Mouse (Mus musculus): ENCODE data around the gene Tssc4. TPM values are rescaled to one million over a fixed set of nuclear protein-coding genes. Genes with fewer than 3 reads are reported as not detected.

The Tssc4 gene
- polyA plus RNA-seq, 1 experiment from 2014 or later = 100 TPM

- no peak for ATAC-seq (ENCODE audit: low read depth)
- Histone ChIP-seq H3K9me3 (ENCODE audit: control insufficient read depth, low read length) (no peaks in the 10 kb centered on the region), H3K9ac (ENCODE audit: low read length) (no peak overlapping the region), H3K27ac (ENCODE audit: low read length) (no peak overlapping the region), H3K4me2 (ENCODE audit: low read depth, low read length) (no peak overlapping the region), H3K4me1 (replicated peaks; ENCODE audit: control insufficient read depth, insufficient read depth, low read length) (0 out of 2 replicates have a peak, but pooled peaks cover 5% of the 10 kb centered on the region), H3K4me3 (ENCODE audit: low read length) (no peak overlapping the region), H3K36me3 (ENCODE audit: control insufficient read depth, insufficient read depth, low read length) (no peaks in the 10 kb centered on the region), H3K27me3 (ENCODE audit: control insufficient read depth, insufficient read depth, low read depth, low read length) (no peaks in the 10 kb centered on the region)
- WGBS = 73% methylated on average over 4 of the region's 4 CpGs
These were observed 35.5 kb upstream of the Tssc4 start for GRCm38 (mm10) chr7:143033581-143033980.

GRCm38 (mm10) chr7:143034112-143034511, 34.9 kb upstream of the Tssc4 start:
- Histone ChIP-seq H3K4me3 (ENCODE audit: low read length) (no peak overlapping the region), H3K9me3 (ENCODE audit: control insufficient read depth, low read length) (no peaks in the 10 kb centered on the region), H3K4me2 (ENCODE audit: low read depth, low read length) (no peak overlapping the region), H3K9ac (ENCODE audit: low read length) (no peak overlapping the region), H3K27ac (ENCODE audit: low read length) (no peak overlapping the region), H3K36me3 (ENCODE audit: control insufficient read depth, insufficient read depth, low read length) (no peaks in the 10 kb centered on the region), H3K4me1 (replicated peaks; ENCODE audit: control insufficient read depth, insufficient read depth, low read length) (0 out of 2 replicates have a peak, but pooled peaks cover 5% of the 10 kb centered on the region), H3K27me3 (ENCODE audit: control insufficient read depth, insufficient read depth, low read depth, low read length) (no peaks in the 10 kb centered on the region)
- ATAC-seq (ENCODE audit: low read depth) = no peak
- 91% methylated on average over 2 of the region's 2 CpGs for WGBS

GRCm38 (mm10) chr7:143034519-143035450, 34.3 kb upstream of the Tssc4 start:
- Histone ChIP-seq H3K9ac (ENCODE audit: low read length) (no peak overlapping the region), H3K27me3 (ENCODE audit: control insufficient read depth, insufficient read depth, low read depth, low read length) (no peaks in the 10 kb centered on the region), H3K4me1 (replicated peaks; ENCODE audit: control insufficient read depth, insufficient read depth, low read length) (0 out of 2 replicates have a peak, but pooled peaks cover 5% of the 10 kb centered on the region), H3K4me2 (ENCODE audit: low read depth, low read length) (no peak overlapping the region), H3K27ac (ENCODE audit: low read length) (no peak overlapping the region), H3K36me3 (ENCODE audit: control insufficient read depth, insufficient read depth, low read length) (no peaks in the 10 kb centered on the region), H3K9me3 (ENCODE audit: control insufficient read depth, low read length) (no peaks in the 10 kb centered on the region), H3K4me3 (ENCODE audit: low read length) (no peak overlapping the region)
- WGBS = 84% methylated on average over 8 of the region's 8 CpGs
- no peak for ATAC-seq (ENCODE audit: low read depth)

- Histone ChIP-seq H3K4me2 (ENCODE audit: low read depth, low read length) (no peak overlapping the region), H3K4me3 (ENCODE audit: low read length) (no peak overlapping the region), H3K36me3 (ENCODE audit: control insufficient read depth, insufficient read depth, low read length) (no peaks in the 10 kb centered on the region), H3K9ac (ENCODE audit: low read length) (no peak overlapping the region), H3K4me1 (replicated peaks; ENCODE audit: control insufficient read depth, insufficient read depth, low read length) (peaks cover 11% of the 10 kb centered on the region), H3K27ac (ENCODE audit: low read length) (no peak overlapping the region), H3K9me3 (ENCODE audit: control insufficient read depth, low read length) (no peaks in the 10 kb centered on the region), H3K27me3 (ENCODE audit: control insufficient read depth, insufficient read depth, low read depth, low read length) (no peaks in the 10 kb centered on the region)
- WGBS = 77% methylated on average over 3 of the region's 3 CpGs
- no peak for ATAC-seq (ENCODE audit: low read depth)
These were observed 32.3 kb upstream of the Tssc4 start for GRCm38 (mm10) chr7:143036787-143037186.

- H3K9ac ChIP-seq (ENCODE audit: low read length) = no peak overlapping the region
- WGBS = 93% methylated on average over 4 of the region's 4 CpGs
- H3K27ac ChIP-seq (ENCODE audit: low read length) = no peak overlapping the region
- ATAC-seq (ENCODE audit: low read depth) = no peak
- H3K4me2 ChIP-seq (ENCODE audit: low read depth, low read length) = no peak overlapping the region
- no peaks in the 10 kb centered on the region for H3K36me3 ChIP-seq (ENCODE audit: control insufficient read depth, insufficient read depth, low read length)
- H3K9me3 ChIP-seq (ENCODE audit: control insufficient read depth, low read length) = no peaks in the 10 kb centered on the region
- H3K4me3 ChIP-seq (ENCODE audit: low read length) = no peak overlapping the region
- no peaks in the 10 kb centered on the region for H3K27me3 ChIP-seq (ENCODE audit: control insufficient read depth, insufficient read depth, low read depth, low read length)
- H3K4me1 ChIP-seq (replicated peaks; ENCODE audit: control insufficient read depth, insufficient read depth, low read length) = peaks cover 14% of the 10 kb centered on the region
These were observed 31.7 kb upstream of the Tssc4 start for GRCm38 (mm10) chr7:143037306-143037705.

- Histone ChIP-seq H3K9me3 (ENCODE audit: control insufficient read depth, low read length) (no peaks in the 10 kb centered on the region), H3K27ac (ENCODE audit: low read length) (no peak overlapping the region), H3K9ac (ENCODE audit: low read length) (no peak overlapping the region), H3K36me3 (ENCODE audit: control insufficient read depth, insufficient read depth, low read length) (no peaks in the 10 kb centered on the region), H3K4me1 (replicated peaks; ENCODE audit: control insufficient read depth, insufficient read depth, low read length) (peaks cover 18% of the 10 kb centered on the region), H3K4me3 (ENCODE audit: low read length) (no peak overlapping the region), H3K27me3 (ENCODE audit: control insufficient read depth, insufficient read depth, low read depth, low read length) (no peaks in the 10 kb centered on the region), H3K4me2 (ENCODE audit: low read depth, low read length) (no peak overlapping the region)
- WGBS = 86% methylated on average over 3 of the region's 3 CpGs
- ATAC-seq (ENCODE audit: low read depth) = no peak
These were observed 30.7 kb upstream of the Tssc4 start for GRCm38 (mm10) chr7:143038174-143038931.

GRCm38 (mm10) chr7:143040561-143040960, 28.5 kb upstream of the Tssc4 start:
- no peak overlapping the region for H3K4me3 ChIP-seq (ENCODE audit: low read length)
- ATAC-seq (ENCODE audit: low read depth) = no peak
- no peak overlapping the region for H3K4me2 ChIP-seq (ENCODE audit: low read depth, low read length)
- peaks cover 18% of the 10 kb centered on the region for H3K4me1 ChIP-seq (replicated peaks; ENCODE audit: control insufficient read depth, insufficient read depth, low read length)
- no peak overlapping the region for H3K27ac ChIP-seq (ENCODE audit: low read length)
- H3K27me3 ChIP-seq (ENCODE audit: control insufficient read depth, insufficient read depth, low read depth, low read length) = no peaks in the 10 kb centered on the region
- H3K9ac ChIP-seq (ENCODE audit: low read length) = no peak overlapping the region
- no peaks in the 10 kb centered on the region for H3K36me3 ChIP-seq (ENCODE audit: control insufficient read depth, insufficient read depth, low read length)
- H3K9me3 ChIP-seq (ENCODE audit: control insufficient read depth, low read length) = no peaks in the 10 kb centered on the region
- WGBS = 93% methylated on average over 3 of the region's 3 CpGs

- Histone ChIP-seq H3K27me3 (ENCODE audit: control insufficient read depth, insufficient read depth, low read depth, low read length) (no peaks in the 10 kb centered on the region), H3K9me3 (ENCODE audit: control insufficient read depth, low read length) (no peaks in the 10 kb centered on the region), H3K4me1 (replicated peaks; ENCODE audit: control insufficient read depth, insufficient read depth, low read length) (peaks cover 18% of the 10 kb centered on the region), H3K27ac (ENCODE audit: low read length) (peak overlapping the region; percentile 64), H3K4me3 (ENCODE audit: low read length) (no peak overlapping the region), H3K4me2 (ENCODE audit: low read depth, low read length) (no peak overlapping the region), H3K9ac (ENCODE audit: low read length) (no peak overlapping the region), H3K36me3 (ENCODE audit: control insufficient read depth, insufficient read depth, low read length) (no peaks in the 10 kb centered on the region)
- ATAC-seq (ENCODE audit: low read depth) = peak; percentile 16; the same call in 1 of the 2 replicates
- WGBS = 57% methylated on average over 3 of the region's 3 CpGs
These were observed 27.8 kb upstream of the Tssc4 start for GRCm38 (mm10) chr7:143041138-143041822.

- Histone ChIP-seq H3K9me3 (ENCODE audit: control insufficient read depth, low read length) (no peaks in the 10 kb centered on the region), H3K4me1 (replicated peaks; ENCODE audit: control insufficient read depth, insufficient read depth, low read length) (peaks cover 18% of the 10 kb centered on the region), H3K27me3 (ENCODE audit: control insufficient read depth, insufficient read depth, low read depth, low read length) (no peaks in the 10 kb centered on the region), H3K4me2 (ENCODE audit: low read depth, low read length) (no peak overlapping the region), H3K36me3 (ENCODE audit: control insufficient read depth, insufficient read depth, low read length) (no peaks in the 10 kb centered on the region), H3K9ac (ENCODE audit: low read length) (no peak overlapping the region), H3K4me3 (ENCODE audit: low read length) (no peak overlapping the region), H3K27ac (ENCODE audit: low read length) (peak overlapping the region; percentile 64)
- 32% methylated on average over 3 of the region's 3 CpGs for WGBS
- peak; percentile 92 for ATAC-seq (ENCODE audit: low read depth)
These were observed 27.0 kb upstream of the Tssc4 start for GRCm38 (mm10) chr7:143042089-143042488.

Data from lung, embryonic 16.5 days (tissue).